Mouse (Mus musculus): ENCODE results near the gene Zfp239.

GRCm38 (mm10) chr6:117893435-117893834 is 31.5 kb downstream of the Zfp239 start:
- TF ChIP-seq CTCF (IDR thresholded peaks at IDR 0.05; ENCODE audit: low read depth): no peak
- no peak for TF ChIP-seq EP300 (IDR thresholded peaks at IDR 0.05; ENCODE audit: low read depth)

All from heart, postnatal 0 days (tissue).